Mouse (Mus musculus) forebrain, embryonic 14.5 days (tissue): ENCODE results near the gene Tmem62. TPM values are rescaled to one million over a fixed set of nuclear protein-coding genes. Genes with fewer than 3 reads are reported as not detected.

Experiments used
- ATAC-seq: fragments of 200-750 bp; cut with Nextera tagmentation; 2 replicates; pipeline ENCODE4 v1.8.0; 2017; ENCODE audit warnings: mild to moderate bottlenecking, moderate library complexity
- DNase-seq: peaks from one replicate; pipeline ENCODE4 v3.0.0-alpha.2; 2015; ENCODE audit warnings: low spot score
- H3K27ac ChIP-seq: fragments of 300-500 bp; sonication (generic); 2 replicates; pipeline ENCODE4 v1.5.1; 2014; ENCODE audit warnings: low read depth, mild to moderate bottlenecking, control low read depth, low read length, moderate library complexity
- H3K27me3 ChIP-seq: fragments of 300-500 bp; sonication (generic); replicated peaks from 2 replicates; pipeline ENCODE4 v1.6.1; 2014; ENCODE audit warnings: low read length, control low read depth, mixed read lengths; ENCODE audit not compliant: control insufficient read depth, insufficient read depth
- H3K36me3 ChIP-seq: fragments of 300-500 bp; sonication (generic); 2 replicates; pipeline ENCODE4 v1.6.1; 2014; ENCODE audit warnings: low read length, control low read depth; ENCODE audit not compliant: control insufficient read depth, insufficient read depth
- H3K4me1 ChIP-seq: fragments of 300-500 bp; sonication (generic); 2 replicates; pipeline ENCODE4 v1.6.1; 2014; ENCODE audit warnings: antibody characterized with exemption, low read length, control low read depth; ENCODE audit not compliant: control insufficient read depth, insufficient read depth
- H3K4me2 ChIP-seq: fragments of 300-500 bp; sonication (generic); 2 replicates; pipeline ENCODE4 v1.6.1; 2014; ENCODE audit warnings: mild to moderate bottlenecking, control low read depth, low read length
- H3K4me3 ChIP-seq: fragments of 300-500 bp; sonication (generic); 2 replicates; pipeline ENCODE4 v1.5.1; 2014; ENCODE audit warnings: low read depth, low read length, control low read depth
- H3K9ac ChIP-seq: fragments of 300-500 bp; sonication (generic); 2 replicates; pipeline ENCODE4 v1.6.1; 2014; ENCODE audit warnings: mild to moderate bottlenecking, low read length, control low read depth, moderate library complexity
- H3K9me3 ChIP-seq: fragments of 300-500 bp; sonication (generic); replicated peaks from 2 replicates; pipeline ENCODE4 v1.6.1; 2016; ENCODE audit warnings: low read length, control low read depth, mixed read lengths; ENCODE audit not compliant: control insufficient read depth
- WGBS: fragments of 180-500 bp; shearing (Covaris S2); extraction: QIAGEN DNeasy Blood & Tissue Kit; methylation state at CpG from one replicate; pipeline ENCODE4 v1.1.7; 2014; 5-methylcytosine and 5-hydroxymethylcytosine counted together
- polyA plus RNA-seq: library from polyadenylated mRNA; unstranded; fragments of >200 nt; fragmentation: Nextera tagmentation; extraction: Ambion mirVana; gene quantifications from 2 replicates; pipeline ENCODE4 v1.2.1, GENCODE M21; 2014

Tmem62 gene
- 7.9 and 9.1 TPM in 2 replicates for polyA plus RNA-seq

DNA sequence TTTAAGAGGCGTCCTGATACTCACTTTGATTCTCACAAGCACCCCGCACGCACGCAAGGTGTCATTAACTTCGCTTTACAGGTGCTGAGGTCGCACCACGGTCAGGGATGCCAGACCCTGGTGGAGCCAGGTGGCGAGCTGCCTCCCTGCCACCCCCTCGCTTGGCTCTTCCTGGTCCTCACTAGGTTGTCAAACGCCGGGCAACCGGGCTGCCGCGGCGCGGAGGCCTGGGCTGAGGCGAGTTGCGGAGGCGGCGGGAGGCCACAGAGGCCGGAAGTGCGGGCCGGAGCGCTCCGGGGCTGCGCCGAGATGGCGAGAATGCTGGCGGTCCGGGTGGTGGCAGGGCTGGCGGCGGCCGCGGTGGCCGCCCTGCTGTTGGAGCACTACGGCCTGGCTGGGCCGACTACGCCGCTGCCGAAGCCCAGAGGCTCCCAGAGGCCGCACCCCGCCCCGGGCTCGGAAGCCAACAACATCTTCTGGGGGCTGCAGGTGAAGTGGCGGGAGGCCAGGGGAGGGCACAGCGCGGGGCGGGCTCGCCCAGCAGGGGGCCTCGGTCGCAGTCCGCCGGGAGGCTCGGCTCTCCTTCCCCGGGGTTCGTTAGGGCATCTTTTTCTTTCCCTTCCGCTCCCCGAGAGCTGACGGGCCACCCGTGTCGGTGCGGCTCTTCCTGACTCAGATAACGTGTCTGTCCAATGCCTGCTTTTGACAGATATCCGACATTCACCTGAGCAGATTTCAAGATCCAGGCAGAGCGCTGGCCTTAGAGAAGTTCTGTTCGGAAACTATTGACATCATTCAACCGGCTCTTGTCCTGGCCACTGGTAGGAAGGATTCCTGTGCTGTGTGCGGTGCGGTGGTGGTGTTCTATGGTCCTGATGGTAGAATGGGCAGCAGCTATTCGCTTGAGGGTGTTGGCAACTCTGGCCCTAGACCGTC, at the start of gene Tmem62:
Gene Tmem62 (plus strand): TSS at position 28 of the 936 bp plus-strand sequence.
- H3K27ac ChIP-seq = peak within 1 kb of the TSS; percentile 72
- WGBS = under 1% methylated on average over 58 of the region's 71 CpGs
- ATAC-seq (peak; percentile 78), DNase-seq (peak; percentile 48)
- H3K9me3 ChIP-seq = no peaks in the 10 kb centered on the region
- no peaks in the 10 kb centered on the region for H3K27me3 ChIP-seq
- H3K4me1 ChIP-seq = no peaks in the 10 kb centered on the region
- peak within 1 kb of the TSS; percentile 91 for H3K4me2 ChIP-seq
- peak within 1 kb of the TSS; percentile 75 for H3K4me3 ChIP-seq
- no peaks in the 10 kb centered on the region for H3K36me3 ChIP-seq
- peak within 1 kb of the TSS; percentile 89 for H3K9ac ChIP-seq

DNA sequence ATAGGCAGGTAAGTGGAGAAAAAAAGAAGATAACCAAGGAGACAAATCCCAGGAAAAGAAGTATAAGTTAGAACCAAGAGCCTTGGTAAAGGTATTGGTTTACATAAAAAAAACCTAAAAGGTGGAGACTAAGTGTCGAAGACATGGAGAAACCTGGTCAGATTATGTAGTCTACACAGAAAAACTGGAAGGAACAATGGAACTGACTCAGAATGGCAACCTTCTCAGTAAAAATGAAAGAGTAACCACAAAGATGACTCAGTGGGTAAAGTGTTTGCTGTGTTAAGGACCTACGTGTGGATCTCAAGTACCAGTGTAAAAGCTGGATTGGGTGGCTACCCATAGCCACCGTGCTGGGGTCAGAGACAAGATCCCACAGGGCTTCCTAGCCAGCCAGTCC, 43.8 kb upstream of the Tmem62 start:
- H3K9me3 ChIP-seq = no peaks in the 10 kb centered on the region
- WGBS = 96% methylated on average over 3 of the region's 3 CpGs
- peaks cover 57% of the 10 kb centered on the region for H3K36me3 ChIP-seq
- no peak overlapping the region for H3K9ac ChIP-seq
- DNase-seq (no peak), ATAC-seq (no peak)
- no peak overlapping the region for H3K4me2 ChIP-seq
- no peaks in the 10 kb centered on the region for H3K4me1 ChIP-seq
- no peaks in the 10 kb centered on the region for H3K27me3 ChIP-seq
- H3K4me3 ChIP-seq = no peak overlapping the region
- no peak overlapping the region for H3K27ac ChIP-seq

DNA sequence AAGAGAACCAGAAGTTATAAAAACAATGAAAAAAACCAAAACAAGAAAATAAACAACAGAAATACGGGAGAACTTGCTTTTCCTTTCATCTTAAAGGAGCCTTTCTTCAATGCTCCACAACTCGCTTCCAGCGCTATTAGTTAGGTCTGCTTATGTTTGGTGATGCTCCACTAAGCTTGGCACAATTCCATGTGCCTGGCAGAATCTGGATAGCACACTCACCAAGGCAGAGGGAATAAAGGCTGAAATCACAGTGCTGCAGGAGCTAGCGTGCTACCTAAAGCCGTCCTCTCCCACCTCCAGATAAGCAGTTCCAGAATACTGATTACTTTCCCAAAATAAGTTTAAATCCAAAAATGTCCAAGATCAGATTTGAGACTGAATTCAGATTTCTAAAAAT, 25.6 kb upstream of the Tmem62 start:
- H3K27ac ChIP-seq = no peak overlapping the region
- H3K9me3 ChIP-seq = no peaks in the 10 kb centered on the region
- ATAC-seq (no peak), DNase-seq (peak; percentile 61)
- H3K4me2 ChIP-seq = no peak overlapping the region
- H3K27me3 ChIP-seq = no peaks in the 10 kb centered on the region
- H3K4me1 ChIP-seq = no peaks in the 10 kb centered on the region
- no peak overlapping the region for H3K9ac ChIP-seq
- H3K4me3 ChIP-seq = no peak overlapping the region
- WGBS = 76% methylated on average over 5 of the region's 5 CpGs
- H3K36me3 ChIP-seq = peaks cover 52% of the 10 kb centered on the region

DNA sequence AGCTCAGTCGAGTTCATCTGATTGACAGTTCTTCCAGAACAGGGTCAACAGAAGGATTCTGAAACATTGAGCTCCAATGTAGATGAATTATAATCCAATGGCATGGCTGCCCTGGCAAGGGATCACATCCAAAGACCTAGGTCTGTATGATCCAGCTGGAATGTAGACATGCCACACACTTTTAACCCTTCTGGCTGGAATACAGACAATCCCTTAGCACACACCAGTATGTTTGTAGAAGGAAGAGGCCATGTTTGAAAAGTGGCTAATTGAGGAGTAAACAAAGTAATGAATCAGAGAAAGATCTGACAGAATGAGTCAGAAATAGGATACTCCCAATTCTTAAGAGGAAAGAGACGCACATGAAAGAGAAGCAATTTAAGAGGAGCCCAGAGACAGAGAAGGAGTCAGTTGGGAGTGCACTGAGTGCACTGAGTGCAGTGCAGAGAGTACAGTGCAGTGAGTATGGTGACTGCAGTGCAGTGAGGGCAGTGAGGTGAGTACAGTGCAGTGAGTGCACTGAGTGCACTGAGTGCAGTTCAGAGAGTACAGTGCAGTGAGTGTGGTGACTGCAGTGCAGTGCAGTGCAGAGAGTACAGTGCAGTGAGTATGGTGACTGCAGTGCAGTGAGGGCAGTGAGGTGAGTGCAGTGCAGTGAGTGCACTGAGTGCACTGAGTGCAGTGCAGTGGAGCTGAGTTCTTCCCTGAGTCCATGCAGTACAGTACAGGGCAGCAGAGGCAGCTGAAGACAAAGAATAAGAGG, 24.5 kb upstream of the Tmem62 start:
- Histone ChIP-seq H3K27me3 (no peaks in the 10 kb centered on the region), H3K9ac (no peak overlapping the region), H3K4me2 (no peak overlapping the region), H3K9me3 (no peaks in the 10 kb centered on the region), H3K36me3 (peaks cover 41% of the 10 kb centered on the region), H3K4me3 (no peak overlapping the region), H3K27ac (no peak overlapping the region), H3K4me1 (no peaks in the 10 kb centered on the region)
- DNase-seq = no peak
- 78% methylated on average over 2 of the region's 2 CpGs for WGBS
- no peak for ATAC-seq

DNA sequence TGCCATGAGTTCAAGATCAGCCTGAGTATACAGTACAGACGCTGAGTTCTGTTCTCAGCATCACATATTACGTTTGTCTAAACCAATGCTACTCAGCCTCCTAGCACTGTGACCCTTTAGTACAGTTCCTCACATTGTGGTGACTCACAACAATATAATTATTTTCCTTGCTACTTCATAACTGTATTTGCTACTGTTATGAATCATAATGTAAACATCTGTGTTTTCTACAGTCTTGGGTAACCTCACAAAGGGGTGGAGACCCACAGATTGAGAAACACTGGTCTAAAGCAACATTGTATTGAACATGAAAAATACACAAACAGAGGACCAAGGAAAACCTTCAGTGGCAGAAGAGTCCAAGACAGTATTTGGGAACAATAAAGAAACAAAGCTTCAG, 17.5 kb upstream of the Tmem62 start:
- Histone ChIP-seq H3K27me3 (no peaks in the 10 kb centered on the region), H3K9me3 (no peaks in the 10 kb centered on the region), H3K4me1 (no peaks in the 10 kb centered on the region), H3K36me3 (peaks cover 29% of the 10 kb centered on the region), H3K9ac (no peak overlapping the region), H3K4me2 (no peak overlapping the region), H3K4me3 (no peak overlapping the region), H3K27ac (no peak overlapping the region)
- WGBS = 97% methylated on average over 2 of the region's 2 CpGs
- no peak for DNase-seq
- ATAC-seq = no peak

DNA sequence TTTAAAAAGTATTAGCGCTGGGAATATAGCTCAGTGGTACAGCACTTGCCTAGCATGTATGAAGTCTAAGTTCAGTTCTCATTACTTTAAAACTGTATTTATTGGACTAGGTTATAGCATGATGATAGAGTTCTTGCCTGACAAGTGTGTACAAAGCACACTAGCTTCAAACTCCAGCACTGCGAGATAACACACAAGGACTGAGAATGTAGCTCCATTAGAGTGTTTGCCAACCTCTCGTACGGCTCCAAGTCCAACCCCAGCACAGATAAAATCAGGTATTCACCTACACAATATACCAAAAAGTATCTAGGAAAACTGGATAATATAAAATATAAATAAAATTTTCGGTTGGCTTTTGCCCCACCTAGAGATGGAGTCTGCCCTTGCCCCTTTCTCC, 17.0 kb upstream of the Tmem62 start:
- H3K9ac ChIP-seq = no peak overlapping the region
- DNase-seq (no peak), ATAC-seq (no peak)
- H3K4me3 ChIP-seq = no peak overlapping the region
- WGBS = 96% methylated on average over 5 of the region's 5 CpGs
- H3K4me1 ChIP-seq = no peaks in the 10 kb centered on the region
- no peaks in the 10 kb centered on the region for H3K27me3 ChIP-seq
- no peaks in the 10 kb centered on the region for H3K9me3 ChIP-seq
- peaks cover 24% of the 10 kb centered on the region for H3K36me3 ChIP-seq
- no peak overlapping the region for H3K4me2 ChIP-seq
- no peak overlapping the region for H3K27ac ChIP-seq

DNA sequence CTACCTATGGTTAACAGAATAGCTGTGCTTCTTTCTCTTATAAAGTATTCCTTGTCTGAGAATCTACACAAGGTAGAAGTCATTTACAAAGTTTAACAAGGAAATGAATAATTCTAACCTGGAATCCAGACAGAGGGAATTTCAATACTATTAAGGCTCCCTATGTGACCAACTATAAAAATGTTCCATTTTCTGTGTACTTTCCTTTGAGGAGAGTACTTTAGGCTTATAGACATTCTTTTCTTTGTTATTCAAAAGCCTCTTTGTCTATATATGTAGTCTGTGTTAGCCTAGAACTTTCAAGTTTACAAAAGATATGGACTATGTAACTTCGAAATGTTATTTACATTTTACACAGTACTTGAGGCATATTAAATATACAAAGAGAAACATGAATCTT, 16.6 kb upstream of the Tmem62 start:
- no peak for ATAC-seq
- no peak overlapping the region for H3K9ac ChIP-seq
- H3K4me3 ChIP-seq = no peak overlapping the region
- H3K27me3 ChIP-seq = no peaks in the 10 kb centered on the region
- no peak overlapping the region for H3K27ac ChIP-seq
- no peak overlapping the region for H3K4me2 ChIP-seq
- H3K9me3 ChIP-seq = no peaks in the 10 kb centered on the region
- 97% methylated on average over 1 of the region's 1 CpGs for WGBS
- no peaks in the 10 kb centered on the region for H3K4me1 ChIP-seq
- peaks cover 20% of the 10 kb centered on the region for H3K36me3 ChIP-seq
- DNase-seq = no peak

DNA sequence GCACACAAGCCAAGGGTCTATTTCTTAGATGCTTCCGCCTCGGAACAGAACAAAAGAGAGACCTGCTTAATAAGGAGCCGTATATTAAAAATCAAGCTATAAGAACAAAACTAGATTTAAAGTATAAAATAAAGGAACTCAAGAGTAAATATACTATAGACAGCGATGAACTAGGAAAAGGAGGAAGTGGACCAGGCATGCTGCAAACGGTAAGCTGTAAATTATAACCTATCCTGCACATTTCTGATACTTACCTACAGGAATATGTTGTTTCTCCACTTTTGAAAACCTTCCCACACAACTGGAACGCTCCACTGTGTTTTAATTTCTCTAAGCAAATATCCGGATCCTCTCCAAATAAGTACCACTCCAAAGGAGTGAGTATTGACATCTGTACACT, 13.7 kb upstream of the Tmem62 start:
- no peaks in the 10 kb centered on the region for H3K4me1 ChIP-seq
- H3K27me3 ChIP-seq = no peaks in the 10 kb centered on the region
- 96% methylated on average over 7 of the region's 7 CpGs for WGBS
- no peak for ATAC-seq
- H3K4me3 ChIP-seq = no peak overlapping the region
- H3K4me2 ChIP-seq = no peak overlapping the region
- H3K36me3 ChIP-seq = peaks cover 24% of the 10 kb centered on the region
- H3K9ac ChIP-seq = no peak overlapping the region
- no peak for DNase-seq
- no peak overlapping the region for H3K27ac ChIP-seq
- H3K9me3 ChIP-seq = no peaks in the 10 kb centered on the region

DNA sequence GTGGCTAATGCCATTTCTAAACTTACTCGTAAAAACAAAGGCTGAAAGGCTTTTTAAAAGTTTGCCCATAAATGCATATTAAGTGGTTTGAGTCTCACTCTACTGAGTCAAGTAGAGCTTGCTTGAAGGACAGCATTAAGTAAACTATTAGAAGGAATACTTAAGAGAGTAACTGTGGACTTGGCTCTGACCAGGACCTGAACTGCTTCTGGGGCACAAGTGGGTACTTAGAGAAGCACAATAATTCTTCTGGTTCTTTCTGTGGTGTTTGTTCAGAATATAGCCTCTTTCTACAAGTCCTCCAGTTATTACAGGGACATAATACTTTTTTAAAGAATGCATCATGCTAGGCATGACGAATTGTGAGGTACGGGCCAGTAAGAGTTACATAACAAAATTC, 11.3 kb upstream of the Tmem62 start:
- ATAC-seq (no peak), DNase-seq (no peak)
- no peak overlapping the region for H3K9ac ChIP-seq
- H3K4me1 ChIP-seq = peaks cover 9% of the 10 kb centered on the region
- H3K27me3 ChIP-seq = no peaks in the 10 kb centered on the region
- H3K9me3 ChIP-seq = no peaks in the 10 kb centered on the region
- 87% methylated on average over 3 of the region's 3 CpGs for WGBS
- H3K4me3 ChIP-seq = no peak overlapping the region
- peaks cover 15% of the 10 kb centered on the region for H3K36me3 ChIP-seq
- no peak overlapping the region for H3K27ac ChIP-seq
- H3K4me2 ChIP-seq = no peak overlapping the region
